Mouse (Mus musculus) left cerebral cortex, postnatal 25 days (tissue): ENCODE data around the gene Exosc5. TPM values are rescaled to one million over a fixed set of nuclear protein-coding genes. Genes with fewer than 3 reads are reported as not detected.

ENCODE experiments used
- DNase-seq, 2 experiments: peaks; one replicate each; pipeline ENCODE4 v3.0.0; 2022; ENCODE audit warnings: low spot score in 2 of 2, mixed read lengths in 1 of 2
- intact Hi-C: fragments of 180-260 bp; cut with DNase I; formaldehyde crosslinking; loops from one replicate; pipeline ENCODE4 v1.15.1; 2025
- total RNA-seq, 2 experiments: library from RNA; stranded (reverse); gene quantifications; 2 replicates each; pipeline ENCODE4 v1.2.3; 2021

The Exosc5 gene
- total RNA-seq, 2 experiments from 2014 or later = 24.0 to 24.4 TPM

- intact Hi-C loops = no loop called here
These were observed 26.3 kb upstream of the Exosc5 start for GRCm38 (mm10) chr7:25632679-25633078.

DNA sequence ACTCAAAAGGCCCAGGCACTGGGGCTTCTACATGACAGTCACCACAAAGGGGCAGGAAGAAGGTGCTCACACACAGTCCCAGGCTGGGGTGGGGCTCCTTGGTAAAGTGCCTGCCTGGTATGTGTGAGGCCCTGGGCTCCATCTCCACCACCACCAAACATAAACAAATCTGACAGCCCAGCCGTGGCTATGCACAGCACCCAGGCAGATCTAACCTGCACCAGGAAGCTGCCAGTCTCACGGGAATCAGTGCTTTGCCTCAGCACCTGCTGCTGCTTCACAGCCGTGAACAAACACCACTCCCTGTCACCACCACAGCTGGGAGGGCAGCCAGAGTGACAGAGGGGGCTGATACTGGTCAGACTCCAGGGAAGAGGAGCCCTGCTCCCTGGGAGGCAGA is 22.6 kb upstream of the Exosc5 start:
- intact Hi-C loops = no loop called here
- no peak for DNase-seq

More at GRCm38 (mm10) chr7:25632679-25633078, 26.3 kb upstream of the Exosc5 start:
- no peak for DNase-seq

DNA sequence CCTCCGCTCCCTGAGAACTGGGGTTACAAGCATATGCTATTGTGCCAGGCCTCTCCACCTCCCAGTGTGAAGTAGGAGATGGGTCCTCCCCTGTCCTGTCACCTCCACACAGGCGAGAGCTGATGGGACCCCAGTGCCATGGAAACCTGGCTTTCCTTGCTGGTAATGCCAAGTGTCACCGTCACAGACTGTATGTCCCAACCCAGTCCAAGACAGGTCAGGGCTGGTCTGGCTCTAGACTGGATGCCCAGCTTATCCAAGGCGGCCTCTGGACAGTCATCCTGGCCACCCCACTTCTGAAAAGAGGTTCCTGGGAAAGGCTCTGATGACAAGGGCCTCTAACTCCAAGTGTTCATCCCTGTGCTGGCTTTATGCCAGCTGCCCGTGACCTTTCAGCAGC is 21.9 kb upstream of the Exosc5 start:
- DNase-seq = no peak
- intact Hi-C loops = no loop called here

DNA sequence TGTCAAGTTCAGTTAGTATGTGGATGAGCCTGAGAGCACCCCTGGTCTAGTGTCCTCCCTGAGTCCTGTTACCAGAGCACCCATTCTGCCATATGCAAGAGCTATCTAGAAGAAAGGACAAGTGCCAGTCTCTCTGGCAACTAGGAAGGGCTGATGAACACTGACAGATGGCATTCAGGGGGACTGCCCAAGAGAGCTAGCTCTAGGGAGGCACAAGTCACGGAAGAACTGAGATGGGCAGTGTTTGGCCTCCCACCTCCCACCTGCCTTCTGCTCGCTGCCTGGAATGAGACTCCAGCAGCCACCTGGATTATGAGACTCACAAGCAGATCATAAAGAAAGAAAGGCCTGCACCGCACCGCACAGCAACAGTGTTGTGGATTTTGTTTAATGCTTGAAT is 19.2 kb upstream of the Exosc5 start:
- peak; percentile 32 to 85 for DNase-seq
- intact Hi-C loops = no loop called here

- intact Hi-C loops = no loop called here
- no peak for DNase-seq
These were observed 14.8 kb upstream of the Exosc5 start for GRCm38 (mm10) chr7:25644136-25644535.

- DNase-seq = no peak
- intact Hi-C loops = no loop called here
These were observed 14.3 kb upstream of the Exosc5 start for GRCm38 (mm10) chr7:25644631-25645030.

GRCm38 (mm10) chr7:25645074-25645473 is 13.9 kb upstream of the Exosc5 start:
- no peak for DNase-seq
- intact Hi-C loops = no loop called here

- intact Hi-C loops = no loop called here
- no peak for DNase-seq
These were observed 11.3 kb upstream of the Exosc5 start for GRCm38 (mm10) chr7:25647574-25648123.

DNA sequence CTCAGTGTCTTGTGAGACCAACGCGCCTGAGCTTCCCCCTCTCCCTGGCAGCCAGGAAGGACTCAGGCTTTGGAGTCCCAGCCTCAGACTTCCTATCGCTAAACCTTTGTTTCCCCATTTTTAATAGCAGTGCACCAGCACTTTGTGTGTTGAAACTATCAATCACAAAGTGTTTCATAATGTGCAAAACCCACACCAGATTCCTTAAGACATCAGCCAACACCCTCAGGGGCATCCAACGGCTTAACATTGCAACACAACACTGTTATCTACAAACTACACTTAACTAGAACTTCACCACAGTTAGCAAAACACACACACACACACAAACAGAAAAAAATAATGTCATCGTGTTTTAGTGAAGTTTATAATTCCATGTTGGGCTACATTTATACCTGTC is 9.1 kb upstream of the Exosc5 start:
- intact Hi-C loops = no loop called here

GRCm38 (mm10) chr7:25651281-25651680 is 7.7 kb upstream of the Exosc5 start:
- DNase-seq = no peak
- intact Hi-C loops = no loop called here

More for the DNA sequence above, 9.1 kb upstream of the Exosc5 start:
- no peak for DNase-seq

GRCm38 (mm10) chr7:25652244-25652759 is 6.7 kb upstream of the Exosc5 start:
- intact Hi-C loops = no loop called here

DNA sequence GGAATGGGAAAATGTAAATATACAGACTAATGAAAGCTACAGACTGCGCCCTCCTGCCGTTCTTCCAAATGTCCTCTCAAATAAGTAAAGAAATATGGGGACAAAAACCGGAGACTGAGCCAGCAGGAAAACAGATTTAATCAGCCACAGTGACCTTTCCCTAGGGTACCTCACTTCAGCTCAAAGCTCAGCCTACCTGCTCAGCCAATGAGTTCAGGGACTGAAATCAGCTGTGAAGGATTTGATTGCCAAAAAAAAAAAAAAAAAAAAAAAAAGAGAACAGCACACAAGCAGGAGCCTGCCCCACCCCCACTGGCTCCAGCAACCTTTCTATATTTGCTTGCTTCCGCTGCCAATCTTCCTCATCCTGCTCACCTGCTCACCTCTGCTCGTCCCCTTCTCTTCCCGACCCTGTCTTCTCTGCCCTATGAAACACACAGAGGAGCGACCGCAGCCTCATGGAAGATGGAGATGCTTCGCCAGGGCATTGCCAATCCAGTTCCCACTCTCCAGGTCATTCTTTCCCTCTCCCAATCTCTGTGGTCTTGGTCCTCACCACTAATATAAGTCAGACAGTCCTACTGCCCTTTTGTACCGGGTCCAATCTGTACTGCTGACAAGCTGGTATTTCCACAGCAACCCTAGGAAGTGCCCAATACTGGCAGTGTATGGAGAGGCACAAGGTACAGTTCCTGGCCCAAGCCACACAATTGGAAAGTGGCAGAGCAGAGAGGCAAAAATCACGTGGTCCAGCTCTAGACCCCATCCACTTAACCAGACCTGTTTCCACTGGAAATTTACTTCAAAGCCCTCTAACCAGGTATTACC is 3.1 kb upstream of the Exosc5 start:
- intact Hi-C loops = no loop called here

More at GRCm38 (mm10) chr7:25652244-25652759, 6.7 kb upstream of the Exosc5 start:
- no peak for DNase-seq

GRCm38 (mm10) chr7:25657785-25658184 is 1.2 kb upstream of the Exosc5 start:
- no peak for DNase-seq
- intact Hi-C loops = no loop called here

More for the DNA sequence above, 3.1 kb upstream of the Exosc5 start:
- DNase-seq = no peak

GRCm38 (mm10) chr7:25666381-25666780 is 7.4 kb downstream of the Exosc5 start:
- DNase-seq = no peak
- intact Hi-C loops = no loop called here

DNA sequence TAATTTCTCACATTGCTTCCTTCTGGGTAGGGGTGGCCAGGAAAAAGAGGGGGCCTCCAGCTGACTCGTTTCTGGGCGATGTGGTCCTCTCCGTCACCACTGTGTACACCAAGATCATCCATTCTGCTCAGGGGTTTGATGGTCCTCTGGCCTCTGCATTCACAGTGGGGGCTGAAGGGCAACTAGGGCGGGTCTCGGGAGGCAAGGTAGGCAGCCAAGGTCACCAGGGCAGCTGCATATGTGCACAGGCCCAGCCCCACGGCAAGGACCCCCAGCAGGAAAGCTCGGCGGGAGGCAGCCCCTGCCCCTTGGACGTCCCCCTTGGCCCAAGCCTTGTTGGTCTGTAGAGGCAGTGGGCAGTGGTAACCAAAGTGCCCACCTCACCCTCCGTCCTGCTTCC is 10.2 kb downstream of the Exosc5 start:
- intact Hi-C loops = no loop called here

GRCm38 (mm10) chr7:25669631-25670030 is 10.7 kb downstream of the Exosc5 start:
- DNase-seq = no peak
- intact Hi-C loops = no loop called here

More for the DNA sequence above, 10.2 kb downstream of the Exosc5 start:
- DNase-seq = no peak

DNA sequence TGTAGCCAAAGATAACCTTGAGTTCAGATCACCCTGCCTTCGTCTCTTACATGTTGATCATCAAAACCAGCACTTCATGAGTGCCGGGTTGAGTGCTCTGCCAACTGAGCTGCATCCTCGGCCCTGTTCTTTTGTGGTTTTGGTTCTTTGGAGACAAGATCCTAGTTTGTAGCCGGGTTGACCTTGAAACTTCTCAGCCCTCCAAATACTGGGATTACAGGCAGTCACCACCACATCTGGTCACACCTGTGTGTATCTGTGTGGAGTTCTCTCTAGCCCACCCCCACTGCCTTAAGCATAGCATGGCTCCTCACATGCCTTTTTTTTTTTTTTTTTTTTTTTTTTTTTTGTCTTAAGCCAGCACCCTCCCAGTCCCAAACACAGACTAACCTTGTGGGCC is 11.1 kb downstream of the Exosc5 start:
- DNase-seq = no peak
- intact Hi-C loops = no loop called here

DNA sequence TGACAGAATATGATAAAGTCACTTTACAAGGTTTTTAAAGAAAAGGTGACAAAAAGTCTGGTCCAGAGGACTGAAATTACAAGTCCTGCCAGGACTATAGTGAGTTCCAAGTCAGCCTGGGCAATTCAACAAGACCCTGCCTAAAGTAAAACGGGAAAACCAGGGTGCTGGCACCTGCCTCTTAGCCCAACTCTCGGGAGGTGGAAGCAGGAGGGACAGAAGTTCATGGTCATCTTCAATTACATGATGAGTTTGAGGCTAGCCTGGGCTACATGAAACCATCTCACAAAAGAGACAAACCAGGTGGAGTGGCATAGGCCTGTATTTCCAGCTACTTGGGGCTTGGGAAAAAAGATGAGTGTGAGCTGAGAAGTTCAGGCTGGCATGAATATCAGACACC is 12.7 kb downstream of the Exosc5 start:
- intact Hi-C loops = no loop called here
- no peak for DNase-seq

- intact Hi-C loops = no loop called here
- no peak for DNase-seq
These were observed 13.5 kb downstream of the Exosc5 start for GRCm38 (mm10) chr7:25672442-25672841.

DNA sequence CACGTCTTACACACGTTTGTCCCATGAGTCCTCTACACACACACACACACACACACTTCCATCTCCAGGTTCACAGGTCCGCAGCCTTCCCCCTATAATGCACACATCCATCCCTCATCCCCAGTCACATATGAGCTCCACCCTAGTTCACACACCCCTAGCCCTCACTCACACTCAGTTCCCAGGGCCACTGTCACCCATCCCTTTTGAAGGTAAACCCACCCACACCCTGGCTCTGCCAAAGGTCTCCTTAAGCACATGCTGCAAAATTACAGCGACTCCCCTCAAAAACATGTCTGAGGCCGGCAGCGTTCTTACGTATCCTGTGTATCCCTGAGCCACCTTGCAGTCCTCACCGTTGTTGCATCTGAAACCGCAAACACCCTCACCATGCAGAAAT is 15.3 kb downstream of the Exosc5 start:
- no peak for DNase-seq
- intact Hi-C loops = no loop called here

DNA sequence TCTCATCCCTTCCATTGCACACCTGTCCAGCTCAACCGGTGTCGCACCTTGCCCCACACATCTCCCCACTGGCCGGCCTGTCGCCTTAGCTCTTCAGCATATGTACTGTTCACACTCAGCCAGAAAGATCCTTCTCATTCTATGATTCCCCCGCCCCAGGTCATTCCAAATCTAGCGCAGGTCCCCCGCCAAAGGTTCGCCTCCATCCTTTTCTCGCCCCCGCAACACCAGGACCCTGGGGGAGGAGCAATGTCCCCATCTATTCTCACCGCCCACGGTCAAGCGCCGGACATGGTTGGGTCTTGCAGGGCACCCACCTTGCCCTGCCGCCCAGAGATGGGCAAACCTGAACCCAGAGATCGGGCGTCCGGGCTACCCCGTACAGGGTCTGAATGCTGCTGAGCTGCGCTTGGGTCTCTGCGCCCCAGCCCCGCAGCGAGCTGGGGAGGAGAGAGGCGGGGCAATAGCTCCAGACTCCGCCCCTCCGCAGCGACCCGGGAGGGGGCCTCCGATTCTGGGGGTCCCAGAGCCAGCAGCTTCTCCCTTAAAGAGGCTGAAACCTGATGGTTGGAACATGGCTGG is 15.8 kb downstream of the Exosc5 start, which contains the start of gene Tmem91:
Gene Tmem91 (minus strand): TSS at position 448 of the 582 bp plus-strand sequence.
- intact Hi-C loops = no loop called here
- DNase-seq = no peak
